Mouse (Mus musculus): ENCODE measurements at regions not wholly inside any gene's neighbourhood (a gene's known extent, or its start where the extent isn't known, plus 50 kb on each side); places are given as distances from the start of the nearest gene placed in this dataset.

GRCm38 (mm10) chr1:168760239-168760638, 328.2 kb upstream of the Pbx1 start:
- 90% methylated on average over 1 of the region's 1 CpGs for WGBS
- no peaks in the 10 kb centered on the region for H3K4me1 ChIP-seq (replicated peaks; ENCODE audit: control insufficient read depth, insufficient read depth, low read length)
- no peak overlapping the region for H3K4me3 ChIP-seq (ENCODE audit: low read depth, low read length)
- no peaks in the 10 kb centered on the region for H3K36me3 ChIP-seq (ENCODE audit: control insufficient read depth, insufficient read depth, low read length)
- H3K27ac ChIP-seq (ENCODE audit: low read depth, low read length), result no peak overlapping the region
- H3K9ac ChIP-seq (ENCODE audit: low read depth, low read length), result no peak overlapping the region
- H3K4me2 ChIP-seq, result no peak overlapping the region
- no peak for DNase-seq (ENCODE audit: low spot score)
- H3K9me3 ChIP-seq (ENCODE audit: control insufficient read depth, low read length), result no peaks in the 10 kb centered on the region
- no peak for ATAC-seq (replicated peaks; ENCODE audit: low FRiP score)
- H3K27me3 ChIP-seq (replicated peaks; ENCODE audit: control insufficient read depth, insufficient read depth, low read length), result no peaks in the 10 kb centered on the region

- 82% methylated on average over 2 of the region's 2 CpGs for whole genome bisulfite sequencing
- no peak overlapping the region for H3K27ac ChIP-seq (ENCODE audit: low read depth, low read length)
- H3K4me1 ChIP-seq (replicated peaks; ENCODE audit: control insufficient read depth, insufficient read depth, low read length), result no peaks in the 10 kb centered on the region
- H3K36me3 ChIP-seq (ENCODE audit: control insufficient read depth, insufficient read depth, low read length), result no peaks in the 10 kb centered on the region
- ATAC-seq (replicated peaks; ENCODE audit: low FRiP score) (no peak), DNase-seq (ENCODE audit: low spot score) (no peak)
- no peak overlapping the region for H3K4me2 ChIP-seq
- no peaks in the 10 kb centered on the region for H3K27me3 ChIP-seq (replicated peaks; ENCODE audit: control insufficient read depth, insufficient read depth, low read length)
- H3K9ac ChIP-seq (ENCODE audit: low read depth, low read length), result no peak overlapping the region
- H3K4me3 ChIP-seq (ENCODE audit: low read depth, low read length), result no peak overlapping the region
- H3K9me3 ChIP-seq (ENCODE audit: control insufficient read depth, low read length), result no peaks in the 10 kb centered on the region
These were observed 326.8 kb upstream of the Pbx1 start for GRCm38 (mm10) chr1:168758835-168759234.

DNA sequence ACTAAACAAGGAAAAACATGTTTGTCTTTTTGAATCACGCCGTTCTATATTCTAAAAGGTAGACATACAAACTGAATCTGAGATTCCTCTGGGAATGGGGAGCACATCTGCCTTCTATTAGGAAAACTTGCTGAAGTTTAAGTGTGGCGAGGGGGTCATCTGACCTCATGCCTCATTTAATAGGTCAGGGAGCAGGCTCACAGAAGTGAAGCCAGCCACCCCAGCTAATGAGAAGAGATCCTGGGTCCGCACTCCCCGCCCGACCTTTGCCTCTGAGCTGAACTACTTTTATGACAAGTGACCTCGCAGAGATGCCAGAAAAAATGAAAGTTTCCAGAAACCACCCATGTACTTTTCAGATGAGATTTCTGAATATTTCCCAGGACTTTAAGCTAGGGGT, 322.1 kb upstream of the Pbx1 start:
- H3K36me3 ChIP-seq (ENCODE audit: control insufficient read depth, insufficient read depth, low read length), result no peaks in the 10 kb centered on the region
- H3K4me1 ChIP-seq (replicated peaks; ENCODE audit: control insufficient read depth, insufficient read depth, low read length), result no peaks in the 10 kb centered on the region
- H3K27me3 ChIP-seq (replicated peaks; ENCODE audit: control insufficient read depth, insufficient read depth, low read length), result no peaks in the 10 kb centered on the region
- no peak overlapping the region for H3K9ac ChIP-seq (ENCODE audit: low read depth, low read length)
- no peak for ATAC-seq (replicated peaks; ENCODE audit: low FRiP score)
- no peak for DNase-seq (ENCODE audit: low spot score)
- no peak overlapping the region for H3K4me3 ChIP-seq (ENCODE audit: low read depth, low read length)
- no peak overlapping the region for H3K4me2 ChIP-seq
- no peak overlapping the region for H3K27ac ChIP-seq (ENCODE audit: low read depth, low read length)
- WGBS, result 66% methylated on average over 7 of the region's 7 CpGs
- H3K9me3 ChIP-seq (ENCODE audit: control insufficient read depth, low read length), result no peaks in the 10 kb centered on the region

GRCm38 (mm10) chr1:168743435-168743834, 311.4 kb upstream of the Pbx1 start:
- Histone ChIP-seq H3K4me2 (no peak overlapping the region), H3K27ac (ENCODE audit: low read depth, low read length) (no peak overlapping the region), H3K4me3 (ENCODE audit: low read depth, low read length) (no peak overlapping the region), H3K9ac (ENCODE audit: low read depth, low read length) (no peak overlapping the region), H3K36me3 (ENCODE audit: control insufficient read depth, insufficient read depth, low read length) (no peaks in the 10 kb centered on the region), H3K4me1 (replicated peaks; ENCODE audit: control insufficient read depth, insufficient read depth, low read length) (no peaks in the 10 kb centered on the region), H3K27me3 (replicated peaks; ENCODE audit: control insufficient read depth, insufficient read depth, low read length) (no peaks in the 10 kb centered on the region), H3K9me3 (ENCODE audit: control insufficient read depth, low read length) (0 out of 2 replicates have a peak, but pooled peaks cover 3% of the 10 kb centered on the region)
- no peak for DNase-seq (ENCODE audit: low spot score)
- ATAC-seq (replicated peaks; ENCODE audit: low FRiP score), result no peak
- WGBS, result 76% methylated on average over 1 of the region's 1 CpGs

- no peaks in the 10 kb centered on the region for H3K36me3 ChIP-seq (ENCODE audit: control insufficient read depth, insufficient read depth, low read length)
- no peak overlapping the region for H3K9ac ChIP-seq (ENCODE audit: low read depth, low read length)
- WGBS, result 74% methylated on average over 3 of the region's 3 CpGs
- no peak overlapping the region for H3K27ac ChIP-seq (ENCODE audit: low read depth, low read length)
- H3K4me2 ChIP-seq, result no peak overlapping the region
- no peaks in the 10 kb centered on the region for H3K4me1 ChIP-seq (replicated peaks; ENCODE audit: control insufficient read depth, insufficient read depth, low read length)
- H3K9me3 ChIP-seq (ENCODE audit: control insufficient read depth, low read length), result no peaks in the 10 kb centered on the region
- no peak overlapping the region for H3K4me3 ChIP-seq (ENCODE audit: low read depth, low read length)
- DNase-seq (ENCODE audit: low spot score), result no peak
- no peak for ATAC-seq (replicated peaks; ENCODE audit: low FRiP score)
- no peaks in the 10 kb centered on the region for H3K27me3 ChIP-seq (replicated peaks; ENCODE audit: control insufficient read depth, insufficient read depth, low read length)
These were observed 305.9 kb upstream of the Pbx1 start for GRCm38 (mm10) chr1:168738005-168738404.

- H3K4me2 ChIP-seq, result no peak overlapping the region
- no peak overlapping the region for H3K9ac ChIP-seq (ENCODE audit: low read depth, low read length)
- DNase-seq (ENCODE audit: low spot score) (no peak), ATAC-seq (replicated peaks; ENCODE audit: low FRiP score) (no peak)
- no peak overlapping the region for H3K4me3 ChIP-seq (ENCODE audit: low read depth, low read length)
- H3K27ac ChIP-seq (ENCODE audit: low read depth, low read length), result no peak overlapping the region
- 76% methylated on average over 7 of the region's 7 CpGs for WGBS
- no peaks in the 10 kb centered on the region for H3K4me1 ChIP-seq (replicated peaks; ENCODE audit: control insufficient read depth, insufficient read depth, low read length)
- no peaks in the 10 kb centered on the region for H3K36me3 ChIP-seq (ENCODE audit: control insufficient read depth, insufficient read depth, low read length)
- H3K27me3 ChIP-seq (replicated peaks; ENCODE audit: control insufficient read depth, insufficient read depth, low read length), result no peaks in the 10 kb centered on the region
- H3K9me3 ChIP-seq (ENCODE audit: control insufficient read depth, low read length), result no peaks in the 10 kb centered on the region
These were observed 305.3 kb upstream of the Pbx1 start for GRCm38 (mm10) chr1:168737277-168737863.

- Histone ChIP-seq H3K4me2 (no peak overlapping the region), H3K9me3 (ENCODE audit: control insufficient read depth, low read length) (no peaks in the 10 kb centered on the region), H3K4me1 (replicated peaks; ENCODE audit: control insufficient read depth, insufficient read depth, low read length) (no peaks in the 10 kb centered on the region), H3K27ac (ENCODE audit: low read depth, low read length) (no peak overlapping the region), H3K4me3 (ENCODE audit: low read depth, low read length) (no peak overlapping the region), H3K27me3 (replicated peaks; ENCODE audit: control insufficient read depth, insufficient read depth, low read length) (no peaks in the 10 kb centered on the region), H3K36me3 (ENCODE audit: control insufficient read depth, insufficient read depth, low read length) (no peaks in the 10 kb centered on the region), H3K9ac (ENCODE audit: low read depth, low read length) (no peak overlapping the region)
- ATAC-seq (replicated peaks; ENCODE audit: low FRiP score) (no peak), DNase-seq (ENCODE audit: low spot score) (no peak)
- 71% methylated on average over 5 of the region's 5 CpGs for WGBS
These were observed 301.0 kb upstream of the Pbx1 start for GRCm38 (mm10) chr1:168733066-168733465.

- no peaks in the 10 kb centered on the region for H3K36me3 ChIP-seq (ENCODE audit: control insufficient read depth, insufficient read depth, low read length)
- no peak for ATAC-seq (replicated peaks; ENCODE audit: low FRiP score)
- no peak overlapping the region for H3K4me3 ChIP-seq (ENCODE audit: low read depth, low read length)
- no peaks in the 10 kb centered on the region for H3K27me3 ChIP-seq (replicated peaks; ENCODE audit: control insufficient read depth, insufficient read depth, low read length)
- no peaks in the 10 kb centered on the region for H3K4me1 ChIP-seq (replicated peaks; ENCODE audit: control insufficient read depth, insufficient read depth, low read length)
- no peak overlapping the region for H3K4me2 ChIP-seq
- H3K9me3 ChIP-seq (ENCODE audit: control insufficient read depth, low read length), result no peaks in the 10 kb centered on the region
- H3K9ac ChIP-seq (ENCODE audit: low read depth, low read length), result no peak overlapping the region
- no peak for DNase-seq (ENCODE audit: low spot score)
- 78% methylated on average over 2 of the region's 2 CpGs for WGBS
- H3K27ac ChIP-seq (ENCODE audit: low read depth, low read length), result no peak overlapping the region
These were observed 277.8 kb upstream of the Pbx1 start for GRCm38 (mm10) chr1:168709836-168710235.

- Histone ChIP-seq H3K9me3 (ENCODE audit: control insufficient read depth, low read length) (no peaks in the 10 kb centered on the region), H3K27me3 (replicated peaks; ENCODE audit: control insufficient read depth, insufficient read depth, low read length) (no peaks in the 10 kb centered on the region), H3K4me1 (replicated peaks; ENCODE audit: control insufficient read depth, insufficient read depth, low read length) (no peaks in the 10 kb centered on the region), H3K27ac (ENCODE audit: low read depth, low read length) (peak overlapping the region; percentile 43; the same call in 1 of the 2 replicates), H3K36me3 (ENCODE audit: control insufficient read depth, insufficient read depth, low read length) (no peaks in the 10 kb centered on the region), H3K4me3 (ENCODE audit: low read depth, low read length) (no peak overlapping the region), H3K9ac (ENCODE audit: low read depth, low read length) (no peak overlapping the region), H3K4me2 (peak overlapping the region; percentile 37)
- no peak for ATAC-seq (replicated peaks; ENCODE audit: low FRiP score)
- WGBS, result 34% methylated on average over 21 of the region's 21 CpGs
- DNase-seq (ENCODE audit: low spot score), result no peak
These were observed 277.1 kb upstream of the Pbx1 start for GRCm38 (mm10) chr1:168709017-168709681.

Data from liver, embryonic 11.5 days (tissue).